Mouse (Mus musculus) limb, embryonic 11.5 days (tissue): ENCODE results near the gene Rmnd5b. TPM values are rescaled to one million over a fixed set of nuclear protein-coding genes. Genes with fewer than 3 reads are reported as not detected.

Experiments used
- ATAC-seq: fragments of 200-750 bp; cut with Nextera tagmentation; 2 replicates; pipeline ENCODE4 v1.8.0; 2017; ENCODE audit warnings: low read depth; ENCODE audit not compliant: insufficient number of reproducible peaks, low FRiP score, low TSS enrichment
- DNase-seq: peaks from one replicate; pipeline ENCODE4 v3.0.0-alpha.2; 2015; ENCODE audit warnings: low spot score
- H3K27ac ChIP-seq: fragments of 300-500 bp; sonication (generic); replicated peaks from 2 replicates; pipeline ENCODE4 v1.5.1; 2014; ENCODE audit warnings: low read depth, mild to moderate bottlenecking, low read length
- H3K27me3 ChIP-seq: fragments of 300-500 bp; sonication (generic); 2 replicates; pipeline ENCODE4 v1.6.1; 2014; ENCODE audit warnings: mild to moderate bottlenecking, low read length, mixed read lengths; ENCODE audit not compliant: control insufficient read depth, insufficient read depth
- H3K36me3 ChIP-seq: fragments of 300-500 bp; sonication (generic); 2 replicates; pipeline ENCODE4 v1.6.1; 2014; ENCODE audit warnings: mild to moderate bottlenecking, low read length, moderate library complexity, mixed read lengths; ENCODE audit not compliant: control insufficient read depth, insufficient read depth
- H3K4me1 ChIP-seq: fragments of 300-500 bp; sonication (generic); 2 replicates; pipeline ENCODE4 v1.6.1; 2014; ENCODE audit warnings: low read length, mixed read lengths; ENCODE audit not compliant: control insufficient read depth, insufficient read depth
- H3K4me2 ChIP-seq: fragments of 300-500 bp; sonication (generic); 2 replicates; pipeline ENCODE4 v1.6.1; 2014; ENCODE audit warnings: low read depth, mild to moderate bottlenecking, moderate library complexity; ENCODE audit not compliant: severe bottlenecking
- H3K4me3 ChIP-seq: fragments of 300-500 bp; sonication (generic); 2 replicates; pipeline ENCODE4 v1.5.1; 2014; ENCODE audit warnings: low read depth, low read length
- H3K9ac ChIP-seq: fragments of 300-500 bp; sonication (generic); 2 replicates; pipeline ENCODE4 v1.6.1; 2014; ENCODE audit warnings: mild to moderate bottlenecking, low read length
- H3K9me3 ChIP-seq: fragments of 300-500 bp; sonication (generic); 2 replicates; pipeline ENCODE4 v1.6.1; 2016; ENCODE audit warnings: low read length; ENCODE audit not compliant: control insufficient read depth
- WGBS: fragments of 180-500 bp; shearing (Covaris S2); extraction: QIAGEN DNeasy Blood & Tissue Kit; methylation state at CpG from one replicate; pipeline ENCODE4 v1.1.7; 2014; 5-methylcytosine and 5-hydroxymethylcytosine counted together
- polyA plus RNA-seq: library from polyadenylated mRNA; unstranded; fragments of >200 nt; fragmentation: Nextera tagmentation; extraction: Ambion mirVana; gene quantifications from 2 replicates; pipeline ENCODE4 v1.2.1, GENCODE M21; 2014

Rmnd5b gene
- polyA plus RNA-seq, 1 experiment from 2014 or later = 38.1 TPM

DNA sequence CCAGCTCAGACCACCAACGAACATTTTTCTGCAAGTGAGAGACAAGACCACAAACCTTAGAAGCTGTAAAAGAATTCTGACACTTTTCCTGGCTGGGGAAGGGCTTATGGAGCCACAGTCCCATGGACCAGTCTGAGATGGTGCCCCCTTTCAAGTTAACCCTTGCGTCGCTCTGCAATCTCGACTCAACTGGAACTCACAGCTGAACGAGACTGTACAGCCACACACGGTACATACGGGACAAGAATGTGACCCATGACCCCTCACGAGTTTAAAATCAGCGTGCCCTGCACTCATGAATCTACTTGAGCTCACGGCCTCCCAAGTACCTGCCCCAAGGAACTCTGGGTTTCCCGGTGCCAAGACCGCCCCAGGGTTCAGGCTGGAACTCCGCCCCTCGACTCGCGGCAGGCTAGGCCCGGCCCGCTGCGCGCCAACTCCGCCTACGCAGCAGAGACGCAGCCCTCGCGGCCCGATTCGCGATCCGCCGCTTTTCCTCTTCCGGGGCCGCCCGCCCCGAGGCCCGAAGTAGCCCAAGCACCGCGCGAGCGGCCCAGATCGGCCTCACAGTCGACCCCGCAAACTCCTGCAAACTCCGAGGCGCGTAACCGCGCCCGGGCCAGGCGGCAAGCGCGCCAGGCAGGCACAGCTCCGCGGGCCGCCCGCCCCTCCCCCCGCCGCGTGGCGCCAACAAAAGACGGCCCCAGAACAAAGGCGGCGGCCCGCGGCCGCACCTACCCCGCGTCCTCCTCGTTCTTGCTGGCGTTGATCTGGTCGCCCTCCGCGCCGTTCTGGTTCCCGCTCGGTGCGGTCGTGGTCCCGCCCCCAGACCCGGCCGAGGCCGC, 29.9 kb downstream of the Rmnd5b start:
- peak overlapping the region; percentile 92 for H3K27ac ChIP-seq
- no peaks in the 10 kb centered on the region for H3K27me3 ChIP-seq
- DNase-seq (peak; percentile 87), ATAC-seq (peak; percentile 53)
- peak overlapping the region; percentile 89 for H3K4me2 ChIP-seq
- peaks cover 37% of the 10 kb centered on the region for H3K36me3 ChIP-seq
- H3K9ac ChIP-seq = peak overlapping the region; percentile 100
- peaks cover 21% of the 10 kb centered on the region for H3K4me1 ChIP-seq
- WGBS = under 1% methylated on average over 75 of the region's 81 CpGs
- H3K4me3 ChIP-seq = peak overlapping the region; percentile 99
- H3K9me3 ChIP-seq = no peaks in the 10 kb centered on the region

- Histone ChIP-seq H3K4me2 (no peak overlapping the region), H3K4me3 (no peak overlapping the region), H3K9ac (no peak overlapping the region; the same call in 1 of the 2 replicates), H3K36me3 (peaks cover 58% of the 10 kb centered on the region), H3K27me3 (no peaks in the 10 kb centered on the region), H3K27ac (no peak overlapping the region), H3K4me1 (peaks cover 20% of the 10 kb centered on the region), H3K9me3 (no peaks in the 10 kb centered on the region)
- 89% methylated on average over 3 of the region's 3 CpGs for WGBS
- DNase-seq (no peak), ATAC-seq (no peak)
These were observed 33.4 kb downstream of the Rmnd5b start for GRCm38 (mm10) chr11:51602253-51602652.

- Histone ChIP-seq H3K27ac (no peak overlapping the region), H3K4me2 (no peak overlapping the region), H3K36me3 (peaks cover 47% of the 10 kb centered on the region), H3K9me3 (no peaks in the 10 kb centered on the region), H3K4me3 (no peak overlapping the region), H3K4me1 (peaks cover 7% of the 10 kb centered on the region; the same call in 1 of the 2 replicates), H3K9ac (no peak overlapping the region), H3K27me3 (no peaks in the 10 kb centered on the region)
- WGBS = 58% methylated on average over 2 of the region's 2 CpGs
- ATAC-seq (no peak), DNase-seq (no peak)
These were observed 38.1 kb downstream of the Rmnd5b start for GRCm38 (mm10) chr11:51597553-51597952.

DNA sequence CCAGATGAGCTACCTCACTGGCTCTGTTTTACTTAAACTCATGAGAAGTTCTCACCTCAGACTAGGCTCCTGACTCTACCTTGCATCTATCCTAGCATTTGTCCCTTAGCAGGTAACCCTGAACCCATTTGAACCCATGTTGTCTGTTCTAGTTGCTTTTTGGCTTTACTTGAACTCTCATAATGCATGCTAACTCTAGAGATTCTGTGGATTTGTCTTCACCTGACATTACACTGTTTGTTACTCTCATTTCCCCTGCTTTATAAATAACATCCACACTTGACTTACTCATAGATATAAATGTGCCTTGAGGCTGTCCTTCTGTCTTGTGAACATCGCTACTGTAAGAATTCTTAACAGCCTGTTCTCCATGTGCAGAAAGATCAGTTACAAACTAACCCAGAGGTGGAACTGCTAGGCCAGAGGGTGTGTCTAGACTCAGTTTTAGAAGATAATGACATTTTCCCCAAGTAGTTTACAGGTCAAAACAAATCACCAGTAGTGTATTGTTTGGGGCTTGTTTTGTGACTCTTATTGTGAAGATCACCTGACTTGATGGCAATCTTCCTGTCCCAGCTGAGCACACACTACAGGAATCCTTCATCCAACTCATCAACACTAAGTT, 40.1 kb downstream of the Rmnd5b start:
- H3K27ac ChIP-seq = no peak overlapping the region
- H3K36me3 ChIP-seq = peaks cover 46% of the 10 kb centered on the region
- no peaks in the 10 kb centered on the region for H3K27me3 ChIP-seq
- H3K4me2 ChIP-seq = no peak overlapping the region
- no peak overlapping the region for H3K4me3 ChIP-seq
- no peaks in the 10 kb centered on the region for H3K9me3 ChIP-seq
- DNase-seq (no peak), ATAC-seq (no peak)
- H3K4me1 ChIP-seq = no peaks in the 10 kb centered on the region
- 89% methylated on average over 1 of the region's 1 CpGs for WGBS
- H3K9ac ChIP-seq = no peak overlapping the region

- no peak overlapping the region for H3K4me2 ChIP-seq
- H3K4me3 ChIP-seq = no peak overlapping the region
- DNase-seq = no peak
- H3K4me1 ChIP-seq = no peaks in the 10 kb centered on the region
- peaks cover 49% of the 10 kb centered on the region for H3K36me3 ChIP-seq
- H3K9ac ChIP-seq = no peak overlapping the region
- no peaks in the 10 kb centered on the region for H3K9me3 ChIP-seq
- no peak overlapping the region for H3K27ac ChIP-seq
- 85% methylated on average over 3 of the region's 3 CpGs for WGBS
- H3K27me3 ChIP-seq = no peaks in the 10 kb centered on the region
- no peak for ATAC-seq
These were observed 40.9 kb downstream of the Rmnd5b start for GRCm38 (mm10) chr11:51594715-51595350.

DNA sequence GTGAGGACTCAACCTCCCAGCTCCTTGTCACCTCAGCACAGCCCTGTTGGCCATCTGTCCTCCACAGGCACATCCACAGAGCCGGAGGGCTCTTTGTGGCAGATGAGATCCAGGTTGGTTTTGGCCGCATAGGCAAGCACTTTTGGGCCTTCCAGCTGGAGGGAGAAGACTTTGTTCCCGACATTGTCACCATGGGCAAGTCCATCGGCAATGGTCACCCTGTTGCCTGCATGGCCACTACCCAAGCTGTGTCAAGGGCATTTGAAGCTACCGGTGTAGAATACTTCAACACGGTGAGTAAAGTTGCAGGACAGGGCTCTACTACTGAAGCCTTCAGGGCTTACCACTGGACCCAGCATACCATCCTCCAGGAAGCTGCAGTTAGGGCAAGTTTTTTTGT, 41.8 kb downstream of the Rmnd5b start:
- H3K4me1 ChIP-seq = no peaks in the 10 kb centered on the region
- no peak overlapping the region for H3K4me2 ChIP-seq
- H3K36me3 ChIP-seq = peaks cover 47% of the 10 kb centered on the region
- WGBS = 92% methylated on average over 6 of the region's 6 CpGs
- H3K27ac ChIP-seq = no peak overlapping the region
- H3K9me3 ChIP-seq = no peaks in the 10 kb centered on the region
- H3K4me3 ChIP-seq = no peak overlapping the region
- no peak for ATAC-seq
- DNase-seq = no peak
- no peaks in the 10 kb centered on the region for H3K27me3 ChIP-seq
- no peak overlapping the region for H3K9ac ChIP-seq

DNA sequence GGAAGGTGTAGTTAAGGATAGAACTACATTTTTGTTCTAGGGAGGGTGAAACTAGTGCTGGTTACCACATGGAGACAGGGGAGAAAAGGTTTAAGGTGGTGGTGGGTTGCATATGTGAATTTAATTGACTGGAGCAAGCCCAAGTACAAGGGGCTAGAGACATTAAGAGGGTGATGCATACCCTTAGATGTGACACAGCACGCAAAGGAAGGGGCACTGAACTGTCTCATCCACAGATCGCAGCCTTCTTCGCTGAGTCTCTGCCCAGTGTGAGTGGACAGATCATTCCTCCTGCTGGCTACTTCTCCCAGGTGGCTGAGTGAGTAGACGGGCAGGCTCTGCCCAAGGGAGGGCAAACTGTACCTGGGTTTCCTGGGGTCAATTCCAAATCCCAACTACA, 42.3 kb downstream of the Rmnd5b start:
- DNase-seq (no peak), ATAC-seq (no peak)
- no peak overlapping the region for H3K9ac ChIP-seq
- H3K4me2 ChIP-seq = no peak overlapping the region
- peaks cover 46% of the 10 kb centered on the region for H3K36me3 ChIP-seq
- H3K4me3 ChIP-seq = no peak overlapping the region
- 96% methylated on average over 4 of the region's 4 CpGs for WGBS
- H3K27ac ChIP-seq = no peak overlapping the region
- H3K9me3 ChIP-seq = no peaks in the 10 kb centered on the region
- no peaks in the 10 kb centered on the region for H3K4me1 ChIP-seq
- no peaks in the 10 kb centered on the region for H3K27me3 ChIP-seq

DNA sequence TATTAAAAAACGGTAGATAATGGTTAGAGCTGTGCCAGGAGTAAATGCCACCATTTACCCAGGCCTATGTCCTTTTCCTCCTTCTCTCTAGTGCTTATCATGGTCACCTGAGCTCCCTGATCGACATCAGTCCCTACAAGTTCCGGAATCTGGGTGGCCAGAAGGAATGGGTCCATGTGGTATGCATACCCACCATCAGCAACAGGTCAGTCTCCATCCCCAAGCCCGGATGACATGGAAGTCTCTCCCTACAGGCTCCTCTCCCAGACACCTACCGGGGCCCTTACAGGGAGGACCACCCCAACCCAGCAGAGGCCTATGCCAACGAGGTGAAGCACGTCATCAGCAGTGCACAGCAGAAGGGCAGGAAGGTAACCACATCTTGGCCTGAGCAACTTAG, 43.8 kb downstream of the Rmnd5b start:
- Histone ChIP-seq H3K9ac (no peak overlapping the region), H3K4me1 (no peaks in the 10 kb centered on the region), H3K27me3 (no peaks in the 10 kb centered on the region), H3K4me2 (no peak overlapping the region), H3K9me3 (no peaks in the 10 kb centered on the region), H3K36me3 (peaks cover 44% of the 10 kb centered on the region), H3K27ac (no peak overlapping the region), H3K4me3 (no peak overlapping the region)
- DNase-seq (no peak), ATAC-seq (no peak)
- WGBS = 93% methylated on average over 7 of the region's 7 CpGs
